In the genomic region with DNA sequence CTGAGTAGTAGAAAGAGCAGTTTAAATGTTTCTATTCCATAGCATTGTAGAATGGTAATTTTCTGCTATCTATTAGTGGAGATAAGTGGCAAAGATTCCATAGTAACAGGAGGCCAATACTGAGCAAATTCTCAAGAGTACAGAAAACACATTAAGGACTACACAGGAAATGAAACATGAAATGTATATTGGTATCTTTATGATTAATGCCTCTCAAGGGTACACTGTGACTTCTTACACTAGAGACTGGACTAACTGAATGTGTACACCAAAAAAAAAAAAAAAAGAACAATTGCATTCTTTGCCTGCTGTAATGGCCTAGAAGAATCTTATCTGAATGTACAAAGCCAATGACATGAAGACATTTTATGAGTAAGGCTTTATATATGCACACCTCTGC, we compare ENCODE assay signal across 32 mouse cellular contexts.
"Had no signal": no experiment of that assay in that cellular context is flagged by ENCODE, and none has a peak within 500 bp of the region (broad histone marks: within the 10 kb centered on the region; RNA-seq: fewer than 3 reads in every experiment).

No protein-coding gene starts in this region.

- DNase-seq: left cerebral cortex, postnatal 4 days; liver; liver, embryonic 13.5 days; liver, postnatal 0 days; lung, adult 18-20 months; lung, adult 2 months; lung, embryonic 14.5 days; lung, postnatal 10 days; lung, postnatal 14 days; lung, postnatal 36 days; lung, postnatal 4 days; midbrain, embryonic 14.5 days had no signal

- H3K9ac ChIP-seq: limb, embryonic 12.5 days; limb, embryonic 13.5 days; limb, embryonic 15.5 days; liver, embryonic 12.5 days; liver, embryonic 13.5 days; liver, embryonic 14.5 days; liver, embryonic 15.5 days; liver, postnatal 0 days; lung, embryonic 14.5 days; lung, embryonic 15.5 days; midbrain, embryonic 12.5 days; midbrain, embryonic 13.5 days; midbrain, embryonic 15.5 days had no signal

- H3K27ac ChIP-seq: left cerebral cortex, adult 2 months; limb, embryonic 10.5 days; limb, embryonic 12.5 days; limb, embryonic 13.5 days; limb, embryonic 15.5 days; liver, embryonic 12.5 days; liver, embryonic 13.5 days; liver, embryonic 14.5 days; liver, embryonic 15.5 days; lung, embryonic 15.5 days; macrophage; midbrain, embryonic 10.5 days; midbrain, embryonic 12.5 days; midbrain, embryonic 13.5 days; midbrain, embryonic 15.5 days had no signal

- H3K4me1 ChIP-seq: limb, embryonic 15.5 days; liver, embryonic 12.5 days; liver, embryonic 13.5 days; liver, embryonic 15.5 days; lung, embryonic 15.5 days; midbrain, embryonic 10.5 days; midbrain, embryonic 12.5 days; midbrain, embryonic 13.5 days; midbrain, embryonic 15.5 days had no signal

- H3K36me3 ChIP-seq: midbrain, embryonic 15.5 days had no signal

- H3K27me3 ChIP-seq: limb, embryonic 12.5 days; limb, embryonic 13.5 days; limb, embryonic 15.5 days; liver, embryonic 12.5 days; liver, embryonic 13.5 days; liver, embryonic 15.5 days; lung, embryonic 15.5 days; megakaryocyte, embryonic 14.5 days; midbrain, embryonic 12.5 days; midbrain, embryonic 13.5 days; midbrain, embryonic 15.5 days had no signal

- H3K4me3 ChIP-seq: left cerebral cortex, adult 2 months; limb, embryonic 10.5 days; limb, embryonic 12.5 days; limb, embryonic 13.5 days; limb, embryonic 15.5 days; liver, embryonic 12.5 days; liver, embryonic 13.5 days; liver, embryonic 15.5 days; lung, embryonic 15.5 days; megakaryocyte, embryonic 14.5 days; midbrain, embryonic 10.5 days; midbrain, embryonic 12.5 days; midbrain, embryonic 13.5 days; midbrain, embryonic 15.5 days; myocyte had no signal

- ATAC-seq: liver, embryonic 12.5 days; liver, postnatal 0 days; lung, postnatal 0 days; midbrain, embryonic 13.5 days; midbrain, embryonic 15.5 days; midbrain, embryonic 16.5 days had no signal

- H3K4me2 ChIP-seq: limb, embryonic 12.5 days; limb, embryonic 13.5 days; limb, embryonic 15.5 days; liver, embryonic 11.5 days; liver, embryonic 12.5 days; liver, embryonic 13.5 days; liver, embryonic 15.5 days; lung, embryonic 14.5 days; lung, embryonic 15.5 days; midbrain, embryonic 11.5 days; midbrain, embryonic 12.5 days; midbrain, embryonic 13.5 days; midbrain, embryonic 15.5 days had no signal

- H3K9me3 ChIP-seq: limb, embryonic 10.5 days; limb, embryonic 12.5 days; limb, embryonic 13.5 days; limb, embryonic 15.5 days; liver, embryonic 12.5 days; liver, embryonic 13.5 days; liver, embryonic 15.5 days; lung, embryonic 15.5 days; megakaryocyte, embryonic 14.5 days; midbrain, embryonic 10.5 days; midbrain, embryonic 12.5 days; midbrain, embryonic 13.5 days; midbrain, embryonic 15.5 days had no signal
